Mouse (Mus musculus): ENCODE measurements around the gene 1110051M20Rik. TPM values are rescaled to one million over a fixed set of nuclear protein-coding genes. Genes with fewer than 3 reads are reported as not detected.

1110051M20Rik gene
- polyA plus RNA-seq, 1 experiment from 2014 or later, result 105 TPM

- Histone ChIP-seq H3K27ac (no peak overlapping the region), H3K4me1 (peaks cover 11% of the 10 kb centered on the region), H3K9me3 (replicated peaks) (no peaks in the 10 kb centered on the region), H3K4me2 (replicated peaks) (no peak overlapping the region), H3K4me3 (no peak overlapping the region), H3K36me3 (peaks cover under 1% of the 10 kb centered on the region; the same call in 1 of the 2 replicates), H3K27me3 (no peaks in the 10 kb centered on the region), H3K9ac (no peak overlapping the region)
- whole genome bisulfite sequencing, result 49% methylated on average over 5 of the region's 5 CpGs
- no peak for ATAC-seq (ENCODE audit: low FRiP score)
These were observed 135.8 kb downstream of the 1110051M20Rik start for GRCm38 (mm10) chr2:91308680-91309079.

GRCm38 (mm10) chr2:91306589-91306988 is 137.9 kb downstream of the 1110051M20Rik start:
- no peaks in the 10 kb centered on the region for H3K4me1 ChIP-seq
- no peaks in the 10 kb centered on the region for H3K9me3 ChIP-seq (replicated peaks)
- H3K27ac ChIP-seq, result no peak overlapping the region
- no peak for ATAC-seq (ENCODE audit: low FRiP score)
- no peak overlapping the region for H3K4me2 ChIP-seq (replicated peaks)
- H3K36me3 ChIP-seq, result peaks cover 7% of the 10 kb centered on the region
- H3K9ac ChIP-seq, result no peak overlapping the region
- H3K27me3 ChIP-seq, result no peaks in the 10 kb centered on the region
- no peak overlapping the region for H3K4me3 ChIP-seq

GRCm38 (mm10) chr2:91305926-91306325 is 138.6 kb downstream of the 1110051M20Rik start:
- Histone ChIP-seq H3K9me3 (replicated peaks) (no peaks in the 10 kb centered on the region), H3K4me2 (replicated peaks) (no peak overlapping the region), H3K27me3 (no peaks in the 10 kb centered on the region), H3K9ac (no peak overlapping the region), H3K27ac (no peak overlapping the region), H3K36me3 (peaks cover 7% of the 10 kb centered on the region), H3K4me3 (no peak overlapping the region), H3K4me1 (no peaks in the 10 kb centered on the region)
- no peak for ATAC-seq (ENCODE audit: low FRiP score)
- WGBS, result 93% methylated on average over 9 of the region's 9 CpGs

- no peaks in the 10 kb centered on the region for H3K27me3 ChIP-seq
- no peak overlapping the region for H3K4me3 ChIP-seq
- ATAC-seq (ENCODE audit: low FRiP score), result no peak
- no peak overlapping the region for H3K4me2 ChIP-seq (replicated peaks)
- WGBS, result 69% methylated on average over 3 of the region's 3 CpGs
- H3K4me1 ChIP-seq, result no peaks in the 10 kb centered on the region
- H3K36me3 ChIP-seq, result peaks cover 7% of the 10 kb centered on the region
- no peak overlapping the region for H3K9ac ChIP-seq
- H3K9me3 ChIP-seq (replicated peaks), result no peaks in the 10 kb centered on the region
- H3K27ac ChIP-seq, result no peak overlapping the region
These were observed 141.7 kb downstream of the 1110051M20Rik start for GRCm38 (mm10) chr2:91302845-91303244.

GRCm38 (mm10) chr2:91301836-91302235 is 142.7 kb downstream of the 1110051M20Rik start:
- ATAC-seq (ENCODE audit: low FRiP score), result no peak
- H3K27me3 ChIP-seq, result no peaks in the 10 kb centered on the region
- H3K9me3 ChIP-seq (replicated peaks), result no peaks in the 10 kb centered on the region
- H3K27ac ChIP-seq, result no peak overlapping the region
- H3K9ac ChIP-seq, result no peak overlapping the region
- no peak overlapping the region for H3K4me2 ChIP-seq (replicated peaks)
- 81% methylated on average over 2 of the region's 2 CpGs for WGBS
- peaks cover 7% of the 10 kb centered on the region for H3K36me3 ChIP-seq
- H3K4me1 ChIP-seq, result no peaks in the 10 kb centered on the region
- no peak overlapping the region for H3K4me3 ChIP-seq

GRCm38 (mm10) chr2:91300784-91301183 is 143.7 kb downstream of the 1110051M20Rik start:
- ATAC-seq (ENCODE audit: low FRiP score), result no peak
- 92% methylated on average over 2 of the region's 2 CpGs for WGBS
- no peak overlapping the region for H3K4me3 ChIP-seq

GRCm38 (mm10) chr2:91299156-91299555 is 145.3 kb downstream of the 1110051M20Rik start:
- Histone ChIP-seq H3K36me3 (peaks cover 7% of the 10 kb centered on the region), H3K9me3 (replicated peaks) (no peaks in the 10 kb centered on the region), H3K4me1 (no peaks in the 10 kb centered on the region), H3K9ac (no peak overlapping the region), H3K4me3 (no peak overlapping the region), H3K27ac (no peak overlapping the region), H3K27me3 (no peaks in the 10 kb centered on the region), H3K4me2 (replicated peaks) (no peak overlapping the region)
- 67% methylated on average over 3 of the region's 3 CpGs for WGBS
- ATAC-seq (ENCODE audit: low FRiP score), result no peak

More at GRCm38 (mm10) chr2:91300784-91301183, 143.7 kb downstream of the 1110051M20Rik start:
- no peaks in the 10 kb centered on the region for H3K4me1 ChIP-seq
- no peak overlapping the region for H3K27ac ChIP-seq
- H3K9ac ChIP-seq, result no peak overlapping the region
- peaks cover 7% of the 10 kb centered on the region for H3K36me3 ChIP-seq
- no peak overlapping the region for H3K4me2 ChIP-seq (replicated peaks)
- no peaks in the 10 kb centered on the region for H3K9me3 ChIP-seq (replicated peaks)
- H3K27me3 ChIP-seq, result no peaks in the 10 kb centered on the region

- no peak overlapping the region for H3K27ac ChIP-seq
- ATAC-seq (ENCODE audit: low FRiP score), result no peak
- no peaks in the 10 kb centered on the region for H3K9me3 ChIP-seq (replicated peaks)
- H3K4me1 ChIP-seq, result 0 out of 2 replicates have a peak, but pooled peaks cover 3% of the 10 kb centered on the region
- no peak overlapping the region for H3K4me2 ChIP-seq (replicated peaks)
- no peaks in the 10 kb centered on the region for H3K36me3 ChIP-seq
- no peaks in the 10 kb centered on the region for H3K27me3 ChIP-seq
- no peak overlapping the region for H3K4me3 ChIP-seq
- 96% methylated on average over 5 of the region's 5 CpGs for WGBS
- no peak overlapping the region for H3K9ac ChIP-seq
These were observed 148.6 kb downstream of the 1110051M20Rik start for GRCm38 (mm10) chr2:91295895-91296294.

GRCm38 (mm10) chr2:91294226-91294625 is 150.3 kb downstream of the 1110051M20Rik start:
- ATAC-seq (ENCODE audit: low FRiP score), result no peak

GRCm38 (mm10) chr2:91291197-91292007 is 153.1 kb downstream of the 1110051M20Rik start:
- no peak overlapping the region for H3K4me3 ChIP-seq
- no peak overlapping the region for H3K9ac ChIP-seq
- H3K36me3 ChIP-seq, result no peaks in the 10 kb centered on the region
- no peak for ATAC-seq (ENCODE audit: low FRiP score)
- H3K27me3 ChIP-seq, result no peaks in the 10 kb centered on the region
- no peak overlapping the region for H3K27ac ChIP-seq
- H3K4me2 ChIP-seq (replicated peaks), result no peak overlapping the region
- WGBS, result 75% methylated on average over 12 of the region's 12 CpGs
- H3K9me3 ChIP-seq (replicated peaks), result no peaks in the 10 kb centered on the region
- H3K4me1 ChIP-seq, result 0 out of 2 replicates have a peak, but pooled peaks cover 3% of the 10 kb centered on the region

More at GRCm38 (mm10) chr2:91294226-91294625, 150.3 kb downstream of the 1110051M20Rik start:
- no peak overlapping the region for H3K4me2 ChIP-seq (replicated peaks)
- H3K9ac ChIP-seq, result no peak overlapping the region
- 0 out of 2 replicates have a peak, but pooled peaks cover 3% of the 10 kb centered on the region for H3K4me1 ChIP-seq
- H3K9me3 ChIP-seq (replicated peaks), result no peaks in the 10 kb centered on the region
- 88% methylated on average over 3 of the region's 3 CpGs for WGBS
- H3K27ac ChIP-seq, result no peak overlapping the region
- H3K27me3 ChIP-seq, result no peaks in the 10 kb centered on the region
- no peaks in the 10 kb centered on the region for H3K36me3 ChIP-seq
- no peak overlapping the region for H3K4me3 ChIP-seq

GRCm38 (mm10) chr2:91287563-91287962 is 156.9 kb downstream of the 1110051M20Rik start:
- H3K27me3 ChIP-seq, result no peaks in the 10 kb centered on the region
- no peaks in the 10 kb centered on the region for H3K9me3 ChIP-seq (replicated peaks)
- H3K4me3 ChIP-seq, result no peak overlapping the region
- no peak for ATAC-seq (ENCODE audit: low FRiP score)
- H3K27ac ChIP-seq, result no peak overlapping the region
- H3K9ac ChIP-seq, result no peak overlapping the region
- no peak overlapping the region for H3K4me2 ChIP-seq (replicated peaks)
- H3K4me1 ChIP-seq, result 0 out of 2 replicates have a peak, but pooled peaks cover 3% of the 10 kb centered on the region
- 79% methylated on average over 6 of the region's 6 CpGs for WGBS
- no peaks in the 10 kb centered on the region for H3K36me3 ChIP-seq

- no peaks in the 10 kb centered on the region for H3K9me3 ChIP-seq (replicated peaks)
- peaks cover 4% of the 10 kb centered on the region; the same call in 1 of the 2 replicates for H3K4me1 ChIP-seq
- no peaks in the 10 kb centered on the region for H3K27me3 ChIP-seq
- H3K4me3 ChIP-seq, result no peak overlapping the region
- H3K4me2 ChIP-seq (replicated peaks), result no peak overlapping the region
- no peak overlapping the region for H3K27ac ChIP-seq
- no peak overlapping the region for H3K9ac ChIP-seq
- H3K36me3 ChIP-seq, result peaks cover 5% of the 10 kb centered on the region; the same call in 1 of the 2 replicates
- 14% methylated on average over 7 of the region's 7 CpGs for WGBS
- ATAC-seq (ENCODE audit: low FRiP score), result peak; percentile 23; the same call in 1 of the 2 replicates
These were observed 158.5 kb downstream of the 1110051M20Rik start for GRCm38 (mm10) chr2:91285885-91286505.

Measured in hindbrain, embryonic 12.5 days (tissue).